Mouse (Mus musculus): ENCODE measurements at regions not wholly inside any gene's neighbourhood (a gene's known extent, or its start where the extent isn't known, plus 50 kb on each side); places are given as distances from the start of the nearest gene placed in this dataset. TPM values are rescaled to one million over a fixed set of nuclear protein-coding genes. Genes with fewer than 3 reads are reported as not detected.

DNA sequence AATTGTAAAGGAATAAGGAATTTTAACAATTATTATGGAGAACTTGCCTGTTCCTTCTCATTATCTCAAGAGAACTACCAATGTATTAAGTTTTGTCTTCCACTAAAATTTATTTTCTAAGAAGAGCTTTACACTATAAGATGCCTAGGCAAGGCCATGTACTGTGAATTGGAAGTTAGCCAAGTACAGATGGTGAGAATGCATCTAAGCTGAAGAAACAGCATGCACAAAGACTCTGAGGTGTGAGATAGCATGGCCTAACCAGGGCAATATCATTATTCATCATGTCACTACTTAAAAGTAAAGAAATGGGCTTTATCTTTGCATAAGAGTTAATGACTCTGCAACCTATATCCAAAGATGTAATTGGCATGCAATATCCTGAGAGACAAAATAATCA lies 73.1 kb upstream of the Klhl1 start:
- no peak overlapping the region for H3K4me2 ChIP-seq
- H3K27ac ChIP-seq (ENCODE audit: low read depth), result no peak overlapping the region
- no peaks in the 10 kb centered on the region for H3K27me3 ChIP-seq (ENCODE audit: insufficient read depth, low read length)
- no peaks in the 10 kb centered on the region for H3K4me1 ChIP-seq (ENCODE audit: insufficient read depth)
- H3K36me3 ChIP-seq (ENCODE audit: insufficient read depth), result no peaks in the 10 kb centered on the region
- TF ChIP-seq CTCF (IDR thresholded peaks at IDR 0.05; ENCODE audit: low read depth), result no peak
- no peak overlapping the region for H3K4me3 ChIP-seq (ENCODE audit: low read depth, low read length)
- DNase-seq, result no peak
- no peak overlapping the region for H3K9ac ChIP-seq
- ATAC-seq (ENCODE audit: insufficient read depth), result no peak
- H3K9me3 ChIP-seq (ENCODE audit: low read depth, low read length), result no peaks in the 10 kb centered on the region

Small RNAs in the stretch of these regions (microRNA-seq; reads per million reads assigned to microRNA genes)
- not detected for gene Gm27441 (ENCODE audit: borderline number of aligned reads)

Data from lung, embryonic 14.5 days (tissue).